Mouse (Mus musculus) midbrain, embryonic 16.5 days (tissue): ENCODE data around the gene Dcst2. TPM values are rescaled to one million over a fixed set of nuclear protein-coding genes. Genes with fewer than 3 reads are reported as not detected.
A peak's percentile ranks its signal among the peaks of the same experiment; 100 is the strongest.

Experiments
- ATAC-seq: fragments of 200-750 bp; cut with Nextera tagmentation; 2 replicates; pipeline ENCODE4 v1.8.0; 2017; ENCODE audit warnings: moderate TSS enrichment
- H3K27ac ChIP-seq: fragments of 300-500 bp; sonication (generic); 2 replicates; pipeline ENCODE4 v1.5.1; 2014; ENCODE audit warnings: mild to moderate bottlenecking, low read length, mixed read lengths
- H3K27me3 ChIP-seq: fragments of 300-500 bp; sonication (generic); 2 replicates; pipeline ENCODE4 v1.6.1; 2014; ENCODE audit warnings: low read depth, low read length, mixed read lengths; ENCODE audit not compliant: control insufficient read depth, insufficient read depth
- H3K36me3 ChIP-seq: fragments of 300-500 bp; sonication (generic); 2 replicates; pipeline ENCODE4 v1.6.1; 2014; ENCODE audit warnings: mild to moderate bottlenecking, low read length, moderate library complexity, mixed read lengths; ENCODE audit not compliant: control insufficient read depth, insufficient read depth
- H3K4me1 ChIP-seq: fragments of 300-500 bp; sonication (generic); 2 replicates; pipeline ENCODE4 v1.6.1; 2014; ENCODE audit warnings: mild to moderate bottlenecking, low read length, mixed read lengths; ENCODE audit not compliant: control insufficient read depth, insufficient read depth
- H3K4me2 ChIP-seq: fragments of 300-500 bp; sonication (generic); 2 replicates; pipeline ENCODE4 v1.6.1; 2014; ENCODE audit warnings: mild to moderate bottlenecking, low read length, mixed read lengths
- H3K4me3 ChIP-seq: fragments of 300-500 bp; sonication (generic); 2 replicates; pipeline ENCODE4 v1.5.1; 2014; ENCODE audit warnings: low read depth, mild to moderate bottlenecking, low read length, moderate library complexity, mixed read lengths
- H3K9ac ChIP-seq: fragments of 300-500 bp; sonication (generic); 2 replicates; pipeline ENCODE4 v1.6.1; 2014; ENCODE audit warnings: low read depth, low read length, mixed read lengths
- H3K9me3 ChIP-seq: fragments of 300-500 bp; sonication (generic); replicated peaks from 2 replicates; pipeline ENCODE4 v1.6.1; 2014; ENCODE audit warnings: mild to moderate bottlenecking, low read length, mixed read lengths; ENCODE audit not compliant: control insufficient read depth, poor library complexity, severe bottlenecking
- WGBS: fragments of 180-500 bp; shearing (Covaris S2); extraction: QIAGEN DNeasy Blood & Tissue Kit; methylation state at CpG from one replicate; pipeline ENCODE4 v1.1.7; 2014; 5-methylcytosine and 5-hydroxymethylcytosine counted together
- polyA plus RNA-seq: library from polyadenylated mRNA; unstranded; fragments of >200 nt; fragmentation: Nextera tagmentation; extraction: Ambion mirVana; gene quantifications from 2 replicates; pipeline ENCODE4 v1.2.1, GENCODE M21; 2015

Gene Dcst2
- polyA plus RNA-seq, 1 experiment from 2014 or later = 0.25 TPM

DNA sequence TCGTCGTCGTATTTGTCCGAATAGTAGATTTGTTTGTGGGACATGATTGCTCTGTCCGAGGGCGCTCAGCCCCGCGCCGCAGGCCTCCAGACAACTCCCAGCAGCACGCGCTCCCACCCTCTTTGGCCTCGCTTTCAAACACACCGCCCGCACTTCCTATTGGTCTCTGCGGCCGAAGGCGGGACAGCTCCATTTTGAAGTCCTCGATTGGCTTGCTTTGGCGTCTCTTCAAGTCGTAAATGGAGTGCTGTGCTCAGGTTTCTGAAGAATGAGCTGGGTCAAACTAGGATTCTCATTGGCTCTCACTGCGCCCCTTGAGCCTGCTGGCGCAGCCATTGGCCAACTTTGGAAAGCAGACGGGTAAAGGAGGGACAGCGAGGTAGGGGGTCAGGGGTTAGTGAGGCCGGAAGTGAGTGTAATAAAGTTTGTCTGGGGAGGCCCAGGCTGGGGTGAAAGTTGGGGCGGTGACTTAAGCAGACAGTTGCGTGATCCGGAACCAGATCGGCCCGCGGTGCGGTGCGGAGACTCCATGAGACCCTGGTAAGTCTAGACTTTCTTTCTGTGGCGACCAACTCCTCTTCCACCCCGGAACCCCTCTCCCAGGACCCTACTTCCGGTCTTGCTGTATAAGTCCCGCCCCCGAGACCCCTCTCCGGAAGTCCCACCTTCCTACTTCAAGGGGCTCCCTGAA, 56.5 kb downstream of the Dcst2 start, which contains the start of the genes Cks1b and Shc1:
Cks1b (minus strand) TSS at position 214 of the 691 bp plus-strand sequence.
Shc1 (plus strand) TSS at position 274 of the 691 bp plus-strand sequence.
- peak within 1 kb of the TSS; percentile 93 for H3K4me2 ChIP-seq
- peak within 1 kb of the TSS; percentile 61 for H3K9ac ChIP-seq
- under 1% methylated on average over 39 of the region's 39 CpGs for WGBS
- peak within 1 kb of the TSS; percentile 63 for H3K4me3 ChIP-seq
- ATAC-seq = peak; percentile 97
- peak within 1 kb of the TSS; percentile 74 for H3K27ac ChIP-seq
- peaks cover 4% of the 10 kb centered on the region; the same call in 1 of the 2 replicates for H3K36me3 ChIP-seq
- H3K9me3 ChIP-seq = no peaks in the 10 kb centered on the region
- no peaks in the 10 kb centered on the region for H3K27me3 ChIP-seq
- H3K4me1 ChIP-seq = peaks cover 19% of the 10 kb centered on the region

GRCm38 (mm10) chr3:89418861-89419250, 57.1 kb downstream of the Dcst2 start:
- Histone ChIP-seq H3K27me3 (no peaks in the 10 kb centered on the region), H3K9ac (peak overlapping the region; percentile 61), H3K4me2 (peak overlapping the region; percentile 93), H3K27ac (peak overlapping the region; percentile 74), H3K9me3 (no peaks in the 10 kb centered on the region), H3K36me3 (peaks cover 4% of the 10 kb centered on the region; the same call in 1 of the 2 replicates), H3K4me1 (peaks cover 19% of the 10 kb centered on the region), H3K4me3 (peak overlapping the region; percentile 63)
- WGBS = 0% methylated on average over 16 of the region's 16 CpGs
- no peak; the same call in 1 of the 2 replicates for ATAC-seq

DNA sequence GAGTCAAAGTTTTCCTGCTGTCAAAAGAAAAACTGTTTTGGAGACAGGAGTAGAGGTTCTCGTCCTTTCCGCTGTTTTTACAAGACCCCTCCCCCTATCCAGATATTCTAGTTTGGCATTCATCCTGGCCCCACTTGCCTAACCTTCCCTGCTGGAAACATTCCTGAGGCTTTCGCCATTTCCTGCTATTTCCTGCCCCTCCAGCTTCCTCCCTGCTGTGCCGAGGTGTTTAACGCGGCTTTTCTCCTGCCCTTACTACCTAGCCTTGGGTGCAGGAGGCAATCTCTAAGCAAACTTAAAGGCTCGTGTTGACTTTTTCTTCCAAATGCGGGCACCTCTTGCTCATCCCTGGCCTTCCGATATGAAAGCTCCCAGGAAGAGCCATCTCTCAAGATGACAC, 57.8 kb downstream of the Dcst2 start:
- ATAC-seq = no peak
- Histone ChIP-seq H3K9me3 (no peaks in the 10 kb centered on the region), H3K27me3 (no peaks in the 10 kb centered on the region), H3K36me3 (peaks cover 4% of the 10 kb centered on the region; the same call in 1 of the 2 replicates), H3K27ac (peak overlapping the region; percentile 74), H3K4me2 (peak overlapping the region; percentile 93), H3K9ac (peak overlapping the region; percentile 8), H3K4me1 (peaks cover 19% of the 10 kb centered on the region), H3K4me3 (peak overlapping the region; percentile 63)
- 5% methylated on average over 9 of the region's 9 CpGs for WGBS

DNA sequence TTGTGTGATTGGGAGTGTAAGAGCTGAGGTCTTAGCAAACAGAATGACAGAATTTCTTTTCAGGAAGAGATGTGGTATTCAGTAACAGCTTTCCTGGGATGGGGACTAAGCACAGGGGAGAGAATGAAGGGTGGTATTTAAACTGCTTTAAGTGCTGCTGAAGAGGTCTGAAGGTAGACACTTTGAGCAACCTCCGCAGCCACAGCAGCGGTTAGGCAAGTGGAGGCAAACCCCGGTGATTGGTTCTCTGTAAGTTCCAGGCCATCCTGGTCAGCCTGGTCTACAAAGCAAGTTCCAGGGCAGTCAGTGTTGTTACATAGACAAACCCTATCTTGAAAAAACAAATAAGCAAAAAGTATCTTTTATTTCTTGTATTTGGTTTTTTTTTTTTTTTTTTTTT, 58.2 kb downstream of the Dcst2 start:
- H3K9me3 ChIP-seq = no peaks in the 10 kb centered on the region
- H3K27me3 ChIP-seq = no peaks in the 10 kb centered on the region
- peak overlapping the region; percentile 93 for H3K4me2 ChIP-seq
- peak overlapping the region; percentile 8; the same call in 1 of the 2 replicates for H3K9ac ChIP-seq
- H3K27ac ChIP-seq = peak overlapping the region; percentile 30; the same call in 1 of the 2 replicates
- H3K36me3 ChIP-seq = peaks cover under 1% of the 10 kb centered on the region; the same call in 1 of the 2 replicates
- 31% methylated on average over 3 of the region's 3 CpGs for WGBS
- peaks cover 19% of the 10 kb centered on the region for H3K4me1 ChIP-seq
- peak overlapping the region; percentile 63; the same call in 1 of the 2 replicates for H3K4me3 ChIP-seq
- ATAC-seq = no peak

- Histone ChIP-seq H3K9ac (no peak overlapping the region), H3K36me3 (no peaks in the 10 kb centered on the region), H3K4me1 (peaks cover 19% of the 10 kb centered on the region), H3K4me2 (no peak overlapping the region), H3K27me3 (no peaks in the 10 kb centered on the region), H3K4me3 (no peak overlapping the region), H3K27ac (no peak overlapping the region), H3K9me3 (no peaks in the 10 kb centered on the region)
- WGBS = 68% methylated on average over 2 of the region's 2 CpGs
- ATAC-seq = no peak
Observed at GRCm38 (mm10) chr3:89420421-89420820, 58.6 kb downstream of the Dcst2 start.

GRCm38 (mm10) chr3:89421002-89421774, 59.4 kb downstream of the Dcst2 start:
- H3K9ac ChIP-seq = peak overlapping the region; percentile 59; the same call in 1 of the 2 replicates
- no peaks in the 10 kb centered on the region for H3K36me3 ChIP-seq
- 5% methylated on average over 11 of the region's 11 CpGs for WGBS
- H3K4me1 ChIP-seq = peaks cover 19% of the 10 kb centered on the region
- peak overlapping the region; percentile 29 for H3K4me3 ChIP-seq
- no peaks in the 10 kb centered on the region for H3K9me3 ChIP-seq
- peak overlapping the region; percentile 53 for H3K4me2 ChIP-seq
- ATAC-seq = no peak
- no peaks in the 10 kb centered on the region for H3K27me3 ChIP-seq
- no peak overlapping the region for H3K27ac ChIP-seq

GRCm38 (mm10) chr3:89421810-89422473, 60.2 kb downstream of the Dcst2 start:
- 8% methylated on average over 22 of the region's 22 CpGs for WGBS
- ATAC-seq = no peak
- Histone ChIP-seq H3K4me1 (peaks cover 19% of the 10 kb centered on the region), H3K9me3 (no peaks in the 10 kb centered on the region), H3K4me2 (peak overlapping the region; percentile 53), H3K9ac (peak overlapping the region; percentile 59; the same call in 1 of the 2 replicates), H3K4me3 (peak overlapping the region; percentile 29), H3K36me3 (no peaks in the 10 kb centered on the region), H3K27me3 (no peaks in the 10 kb centered on the region), H3K27ac (no peak overlapping the region)

GRCm38 (mm10) chr3:89422556-89423205, 60.9 kb downstream of the Dcst2 start:
- 74% methylated on average over 6 of the region's 6 CpGs for WGBS
- Histone ChIP-seq H3K36me3 (no peaks in the 10 kb centered on the region), H3K4me2 (peak overlapping the region; percentile 53; the same call in 1 of the 2 replicates), H3K4me1 (peaks cover 14% of the 10 kb centered on the region), H3K27me3 (no peaks in the 10 kb centered on the region), H3K27ac (no peak overlapping the region), H3K9ac (no peak overlapping the region), H3K9me3 (no peaks in the 10 kb centered on the region), H3K4me3 (no peak overlapping the region)
- ATAC-seq = no peak
